Mouse (Mus musculus): Measurements from ENCODE around the gene Ganc.

The Ganc gene

GRCm38 (mm10) chr2:120501136-120501918, 97.6 kb downstream of the Ganc start:
- no peak for DNase-seq (ENCODE audit: extremely low spot score, low read depth, low spot score)

GRCm38 (mm10) chr2:120501931-120502604, 98.4 kb downstream of the Ganc start:
- DNase-seq (ENCODE audit: extremely low spot score, low read depth, low spot score) = no peak

- no peak for DNase-seq (ENCODE audit: extremely low spot score, low read depth, low spot score)
Measured at GRCm38 (mm10) chr2:120502605-120502990, 98.9 kb downstream of the Ganc start.

GRCm38 (mm10) chr2:120503094-120503493, 99.4 kb downstream of the Ganc start:
- no peak for DNase-seq (ENCODE audit: extremely low spot score, low read depth, low spot score)

- DNase-seq (ENCODE audit: extremely low spot score, low read depth, low spot score) = no peak
Measured at GRCm38 (mm10) chr2:120503992-120504391, 100.3 kb downstream of the Ganc start.
